Mouse (Mus musculus) ES-E14 (cell line): ENCODE data around the gene Slit2. TPM values are rescaled to one million over a fixed set of nuclear protein-coding genes. Genes with fewer than 3 reads are reported as not detected.

Experiments used
- DNase-seq: peaks from one replicate; pipeline ENCODE4 v3.0.0-alpha.2; 2013; ENCODE audit warnings: low read depth, low spot score
- H3K27ac ChIP-seq: 2 replicates; pipeline ENCODE4 v1.5.1; 2012; ENCODE audit warnings: low read depth, mild to moderate bottlenecking, low read length, moderate library complexity, mixed read lengths; ENCODE audit not compliant: poor library complexity, insufficient read depth, severe bottlenecking
- H3K36me3 ChIP-seq: 2 replicates; pipeline ENCODE4 v1.6.1; 2012; ENCODE audit warnings: mild to moderate bottlenecking, low read length, moderate library complexity, mixed read lengths; ENCODE audit not compliant: control insufficient read depth, poor library complexity, insufficient read depth, severe bottlenecking
- H3K4me1 ChIP-seq, 2 experiments: fragments of 150-350 bp in 1 of 2; sonication (generic) in 1 of 2; 2 replicates each; pipeline ENCODE4 v1.6.1; 2012; ENCODE audit warnings: low read length in 2 of 2, mild to moderate bottlenecking in 1 of 2, mixed read lengths in 1 of 2; ENCODE audit not compliant: control insufficient read depth in 2 of 2, insufficient read depth in 2 of 2, poor library complexity in 1 of 2
- H3K4me3 ChIP-seq, 2 experiments: fragments of 150-350 bp in 1 of 2; sonication (generic) in 1 of 2; 2 replicates each; pipeline ENCODE4 v1.5.1; 2012; ENCODE audit warnings: low read length in 2 of 2, low read depth in 1 of 2, mild to moderate bottlenecking in 1 of 2, mixed read lengths in 1 of 2; ENCODE audit not compliant: insufficient read depth in 1 of 2, poor library complexity in 1 of 2, severe bottlenecking in 1 of 2
- H3K9ac ChIP-seq: 2 replicates; pipeline ENCODE4 v1.6.1; 2012; ENCODE audit warnings: low read depth, mild to moderate bottlenecking, low read length, mixed read lengths; ENCODE audit not compliant: poor library complexity, insufficient read depth, severe bottlenecking
- H3K9me3 ChIP-seq: fragments of 150-350 bp; sonication (generic); 2 replicates; pipeline ENCODE4 v1.6.1; 2012; ENCODE audit warnings: low read depth, mild to moderate bottlenecking, low read length; ENCODE audit not compliant: control insufficient read depth, insufficient read depth
- CHD2 ChIP-seq: IDR thresholded peaks from 2 replicates; pipeline ENCODE4 v1.6.1; 2014; ENCODE audit warnings: mild to moderate bottlenecking, low read depth, low read length, inconsistent platforms
- HCFC1 ChIP-seq: IDR thresholded peaks from 2 replicates; pipeline ENCODE4 v1.6.1; 2012; ENCODE audit warnings: low read length, inconsistent platforms, borderline replicate concordance; ENCODE audit not compliant: insufficient read depth
- MAFK ChIP-seq: IDR thresholded peaks from 2 replicates; pipeline ENCODE4 v1.6.1; 2014; ENCODE audit warnings: mild to moderate bottlenecking, low read depth, low read length, inconsistent platforms; ENCODE audit not compliant: insufficient read depth
- ZC3H11A ChIP-seq: IDR thresholded peaks from 2 replicates; pipeline ENCODE4 v1.6.1; 2012; ENCODE audit warnings: low read depth, mild to moderate bottlenecking, inconsistent platforms, low read length, borderline replicate concordance
- ZNF384 ChIP-seq: IDR thresholded peaks from 2 replicates; pipeline ENCODE4 v1.6.1; 2012; ENCODE audit warnings: low read depth, low read length, inconsistent platforms
- in situ Hi-C, 2 experiments: fragments of 600-800 bp; cut with MboI; formaldehyde crosslinking; loops; one replicate each; pipeline ENCODE4 v1.15.1; 2025; ENCODE audit warnings: low sequenced_read_pairs in 2 of 2, inconsistent platforms in 1 of 2; ENCODE audit not compliant: unreplicated experiment in 2 of 2
- total RNA-seq: library from RNA; depleted of rRNA; stranded (reverse); fragments of 300-350 nt; gene quantifications from 2 replicates; pipeline ENCODE4 v1.2.3, GENCODE M21; 2012

Slit2 gene
- total RNA-seq, 1 experiment = 4.6 TPM

DNA sequence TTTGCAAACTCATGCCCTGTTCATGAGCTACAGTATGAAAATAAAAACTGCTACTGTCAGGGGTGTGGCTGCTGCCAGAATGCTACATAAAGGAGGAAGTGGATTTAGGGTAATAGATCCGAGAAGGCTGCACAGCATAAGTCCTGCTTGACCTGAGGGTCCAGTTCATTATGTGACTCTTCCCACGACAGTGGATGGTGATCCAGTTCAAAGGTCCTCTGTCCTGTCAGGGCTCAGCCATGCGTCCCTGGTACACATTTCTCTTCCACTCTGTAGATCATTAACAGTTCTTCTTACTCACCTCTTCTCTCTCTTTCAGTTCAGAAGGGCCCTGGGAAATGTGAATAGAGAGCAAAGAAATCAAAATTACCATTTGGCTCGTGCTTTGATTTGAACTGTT is 265.4 kb downstream of the Slit2 start:
- no peaks in the 10 kb centered on the region for H3K4me1 ChIP-seq
- in situ Hi-C loops = no loop called here
- H3K27ac ChIP-seq = no peak overlapping the region
- no peaks in the 10 kb centered on the region for H3K9me3 ChIP-seq
- no peak overlapping the region for H3K4me3 ChIP-seq
- no peak overlapping the region for H3K9ac ChIP-seq
- no peaks in the 10 kb centered on the region for H3K36me3 ChIP-seq
- TF ChIP-seq MAFK = no peak
- no peak for TF ChIP-seq HCFC1
- no peak for TF ChIP-seq CHD2
- TF ChIP-seq ZNF384 = no peak
- TF ChIP-seq ZC3H11A = no peak
- DNase-seq = no peak

DNA sequence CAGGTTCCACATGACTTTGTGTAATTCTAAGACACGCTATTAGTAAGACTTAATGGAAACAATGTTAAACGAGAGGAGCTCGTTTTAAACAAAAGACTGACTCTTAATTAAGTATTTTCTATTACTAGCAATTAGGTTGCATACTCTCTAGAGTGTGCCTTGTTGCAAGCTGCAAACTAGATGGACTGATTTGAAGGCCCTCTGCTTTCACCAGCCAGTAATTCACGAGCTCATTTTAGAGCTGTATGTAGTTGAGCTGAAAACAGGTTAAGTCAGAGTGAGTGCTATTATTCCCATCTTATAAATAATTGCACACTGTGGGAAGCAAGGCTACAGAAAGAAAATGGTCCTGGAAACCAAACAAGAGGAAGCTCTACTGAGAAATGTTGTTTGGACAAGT is 294.6 kb downstream of the Slit2 start:
- in situ Hi-C loops = no loop called here
- Histone ChIP-seq H3K9ac (no peak overlapping the region), H3K36me3 (no peaks in the 10 kb centered on the region), H3K9me3 (no peaks in the 10 kb centered on the region), H3K4me1 (no peaks in the 10 kb centered on the region), H3K27ac (no peak overlapping the region), H3K4me3 (no peak overlapping the region)
- no peak for DNase-seq
- TF ChIP-seq HCFC1 (no peak), ZNF384 (no peak), MAFK (no peak), CHD2 (no peak), ZC3H11A (no peak)

GRCm38 (mm10) chr5:48301186-48301585 is 318.2 kb downstream of the Slit2 start:
- H3K4me3 ChIP-seq = no peak overlapping the region
- TF ChIP-seq ZC3H11A (no peak), ZNF384 (no peak), CHD2 (no peak), HCFC1 (no peak)
- H3K36me3 ChIP-seq = no peaks in the 10 kb centered on the region
- H3K27ac ChIP-seq = no peak overlapping the region
- no peak overlapping the region for H3K9ac ChIP-seq
- no peak for DNase-seq
- no peaks in the 10 kb centered on the region for H3K9me3 ChIP-seq
- no peaks in the 10 kb centered on the region for H3K4me1 ChIP-seq
- in situ Hi-C loops = no loop called here

DNA sequence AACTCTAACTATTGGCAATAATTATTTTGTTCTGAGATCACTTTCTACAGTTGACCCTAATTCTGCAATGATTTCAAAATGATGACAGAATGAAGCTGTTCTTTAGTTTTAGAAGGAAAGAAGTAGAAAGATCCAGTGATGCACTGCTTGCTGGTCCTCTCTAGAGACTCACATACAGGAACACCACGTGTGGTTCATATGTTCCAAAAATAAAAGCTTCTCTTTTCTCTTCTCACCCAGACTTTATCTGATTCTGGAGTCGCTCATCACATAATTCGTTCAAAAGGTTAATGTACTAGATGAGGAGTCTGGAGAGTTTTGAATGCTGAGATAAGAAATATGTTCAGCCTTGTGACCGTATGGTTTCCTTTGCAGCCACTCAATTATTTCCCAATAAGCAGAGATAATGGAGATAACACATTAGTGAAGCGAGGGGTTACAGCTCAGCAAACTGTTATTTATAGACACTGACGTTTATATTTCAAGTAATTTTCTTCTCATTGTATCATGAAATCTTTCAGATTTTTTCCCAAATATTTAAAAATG is 332.2 kb downstream of the Slit2 start:
- H3K9me3 ChIP-seq = no peaks in the 10 kb centered on the region
- H3K4me3 ChIP-seq = no peak overlapping the region
- no peak overlapping the region for H3K27ac ChIP-seq
- H3K4me1 ChIP-seq = no peaks in the 10 kb centered on the region
- DNase-seq = no peak
- TF ChIP-seq MAFK = no peak
- no peak for TF ChIP-seq ZNF384
- no peak for TF ChIP-seq CHD2
- TF ChIP-seq ZC3H11A = no peak
- no peak for TF ChIP-seq HCFC1
- no peaks in the 10 kb centered on the region for H3K36me3 ChIP-seq
- in situ Hi-C loops = no loop called here
- no peak overlapping the region for H3K9ac ChIP-seq

- TF ChIP-seq HCFC1 = no peak
- TF ChIP-seq MAFK = no peak
- no peak for TF ChIP-seq ZC3H11A
- H3K4me1 ChIP-seq = no peaks in the 10 kb centered on the region; a peak in 1 of 4 replicates
- no peak overlapping the region for H3K27ac ChIP-seq
- no peak overlapping the region for H3K4me3 ChIP-seq
- H3K9ac ChIP-seq = no peak overlapping the region
- no peak for DNase-seq
- no peaks in the 10 kb centered on the region for H3K36me3 ChIP-seq
- in situ Hi-C loops = no loop called here
- H3K9me3 ChIP-seq = no peaks in the 10 kb centered on the region
Observed at GRCm38 (mm10) chr5:48320597-48320996, 337.7 kb downstream of the Slit2 start.
